In the genomic region with DNA sequence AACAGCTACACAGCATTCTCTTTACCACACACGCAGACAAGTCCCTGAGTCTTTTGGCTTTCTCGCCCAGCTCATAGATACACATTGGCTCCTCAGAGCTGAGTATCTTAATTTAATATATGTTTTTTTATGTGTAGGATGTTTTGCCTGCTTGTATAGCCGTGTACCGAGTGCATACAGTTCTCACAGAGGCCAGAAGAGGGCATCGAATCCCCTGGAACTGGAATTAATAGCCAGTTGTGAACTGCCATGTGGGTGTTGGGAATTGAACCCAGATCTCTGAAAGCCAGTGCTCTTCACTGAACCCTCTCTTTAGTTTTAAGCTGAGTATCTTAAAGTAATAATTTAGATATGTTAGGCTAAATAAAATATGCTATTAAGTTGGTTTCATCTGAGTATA, we compare ENCODE assay signal across 15 mouse cellular contexts. TPM values are rescaled to one million over a fixed set of nuclear protein-coding genes. Genes with fewer than 3 reads are reported as not detected.
DNase-seq lines count a peak whose midpoint lies in the region; ATAC-seq and TF ChIP-seq lines count a peak whose summit lies in the region.
"Had no signal": no experiment of that assay in that cellular context is flagged by ENCODE, and none has a peak within 500 bp of the region (broad histone marks: within the 10 kb centered on the region; RNA-seq: fewer than 3 reads in every experiment).

No protein-coding gene starts in this region.

- no peak overlapping the region for H3K4me2 ChIP-seq in kidney, embryonic 14.5 days (replicated peaks; ENCODE audit: low read depth, low read length)
- H3K4me2 ChIP-seq: embryonic facial prominence, embryonic 13.5 days; forebrain, embryonic 13.5 days had no signal

- in situ Hi-C loops in Patski (cut with MboI; ENCODE audit: low pct_unique_long_range_greater_than_20kb): loop anchor here (5.0 to 25.0 kb wide), 3 partner anchors 88 to 653 kb away; a partner anchor contains a TSS

- H3K27ac ChIP-seq in kidney, embryonic 14.5 days (ENCODE audit: low read depth, low read length): no peak overlapping the region
- H3K27ac ChIP-seq: embryonic facial prominence, embryonic 13.5 days; forebrain, embryonic 13.5 days had no signal

- DNase-seq in kidney, postnatal 4 days: peak; percentile 12
- DNase-seq in thymus, postnatal 4 days: peak; percentile 42
- no peak for DNase-seq in thymus, postnatal 0 days (ENCODE audit: low spot score)
- no peak for DNase-seq in Patski (ENCODE audit: low read depth, low spot score)
- DNase-seq in frontal cortex, postnatal 10 days (ENCODE audit: low spot score in 2 of 2): no peak
- DNase-seq in left cerebral cortex, postnatal 4 days: no peak
- DNase-seq: cerebellum, adult 9-10 months; gastrocnemius, postnatal 36 days; lung, adult 2 months; midbrain, embryonic 14.5 days had no signal

- 96% methylated on average over 5 of the region's 5 CpGs for WGBS in kidney, embryonic 14.5 days

- ATAC-seq in kidney, embryonic 14.5 days (ENCODE audit: low FRiP score, low TSS enrichment): no peak
- no peak for ATAC-seq in Patski
- ATAC-seq: forebrain, embryonic 13.5 days had no signal

- peak; percentile 55 for TF ChIP-seq CTCF in Patski (IDR thresholded peaks at IDR 0.05)

- H3K4me1 ChIP-seq in kidney, embryonic 14.5 days (ENCODE audit: control insufficient read depth, insufficient read depth, low read length): peaks cover 6% of the 10 kb centered on the region

- intact Hi-C loops in left cerebral cortex, postnatal 4 days (cut with DNase I): loop anchor here (10.0 kb wide), 1 partner anchor 90 kb away; a partner anchor contains a TSS

- no peaks in the 10 kb centered on the region for H3K9me3 ChIP-seq in kidney, embryonic 14.5 days (ENCODE audit: control insufficient read depth, low read length)
- H3K9me3 ChIP-seq: embryonic facial prominence, embryonic 13.5 days; forebrain, embryonic 13.5 days had no signal

- H3K27me3 ChIP-seq in kidney, embryonic 14.5 days (ENCODE audit: control insufficient read depth, insufficient read depth, low read length): no peaks in the 10 kb centered on the region
- no peaks in the 10 kb centered on the region for H3K27me3 ChIP-seq in Patski
- H3K27me3 ChIP-seq: embryonic facial prominence, embryonic 13.5 days; forebrain, embryonic 13.5 days had no signal

- no peak overlapping the region for H3K9ac ChIP-seq in kidney, embryonic 14.5 days (ENCODE audit: low read depth, low read length)
- H3K9ac ChIP-seq: embryonic facial prominence, embryonic 13.5 days; forebrain, embryonic 13.5 days had no signal

- POLR2A ChIA-PET in Patski (lab: Charles Lee): no interaction called here

- peaks cover 58% of the 10 kb centered on the region for H3K36me3 ChIP-seq in kidney, embryonic 14.5 days (ENCODE audit: control insufficient read depth, insufficient read depth, low read length)

- CTCF ChIA-PET in Patski (lab: Charles Lee): interaction anchor here (0.7 kb wide), 1 partner anchor 17 kb away, joined by 3 read pairs; no protein-coding TSS in a partner anchor

- H3K4me3 ChIP-seq in kidney, embryonic 14.5 days (ENCODE audit: low read length): no peak overlapping the region
- H3K4me3 ChIP-seq: embryonic facial prominence, embryonic 13.5 days; forebrain, embryonic 13.5 days had no signal

RNA-seq across cellular contexts. Expression of a gene that starts 5.4 kb away (rescaled TPM):
- polyA plus RNA-seq in kidney, embryonic 14.5 days (2014; fragmentation: Nextera tagmentation; extraction: Ambion mirVana): 9.9 and 14.1 TPM in 2 replicates
- 6.4 and 6.5 TPM in 2 replicates for polyA plus RNA-seq in thymus, postnatal 0 days (2015; fragmentation: Nextera tagmentation; extraction: Ambion mirVana)
- 8.7 TPM for polyA plus RNA-seq in Patski (2021)
- total RNA-seq in left cerebral cortex, postnatal 4 days (2021): 10 to 100 TPM; 18.5 to 19.9 TPM

RNA-seq across cellular contexts. Expression of a gene that starts 22.2 kb away (rescaled TPM):
- polyA plus RNA-seq in kidney, embryonic 14.5 days (2014; fragmentation: Nextera tagmentation; extraction: Ambion mirVana): 0.19 and 0.23 TPM in 2 replicates
- polyA plus RNA-seq in thymus, postnatal 0 days (2015; fragmentation: Nextera tagmentation; extraction: Ambion mirVana): 0.12 TPM in 1 of 2 replicates, not detected in the other
- polyA plus RNA-seq in Patski (2021): 1.1 TPM
- under 1 TPM in 1 of 2 experiments, not detected in 1; 0.34 TPM for total RNA-seq in left cerebral cortex, postnatal 4 days (2021)
- total RNA-seq: gastrocnemius, postnatal 36 days had no signal
- polyA plus RNA-seq: embryonic facial prominence, embryonic 13.5 days; heart, embryonic 16.5 days; large intestine, adult 2 months; lung, adult 2 months had no signal

RNA-seq across cellular contexts. Expression of a gene that starts 22.7 kb away (rescaled TPM):
- polyA plus RNA-seq in kidney, embryonic 14.5 days (2014; fragmentation: Nextera tagmentation; extraction: Ambion mirVana): 2.0 and 4.0 TPM in 2 replicates
- 1.3 and 1.4 TPM in 2 replicates for polyA plus RNA-seq in thymus, postnatal 0 days (2015; fragmentation: Nextera tagmentation; extraction: Ambion mirVana)
- 3.2 TPM for polyA plus RNA-seq in Patski (2021)
- total RNA-seq in left cerebral cortex, postnatal 4 days (2021): 1 to 10 TPM; 7.5 to 9.7 TPM

RNA-seq across cellular contexts. Expression of a gene that starts 40.6 kb away (rescaled TPM):
- polyA plus RNA-seq in kidney, embryonic 14.5 days (2014; fragmentation: Nextera tagmentation; extraction: Ambion mirVana): 0.85 and 1.7 TPM in 2 replicates
- 1.4 TPM in 2 replicates for polyA plus RNA-seq in thymus, postnatal 0 days (2015; fragmentation: Nextera tagmentation; extraction: Ambion mirVana)
- 0.06 TPM for polyA plus RNA-seq in Patski (2021)
- 1 to 10 TPM; 2.3 to 2.5 TPM for total RNA-seq in left cerebral cortex, postnatal 4 days (2021)

RNA-seq across cellular contexts. Expression of a gene that starts 49.7 kb away (rescaled TPM):
- not detected in 2 replicates for polyA plus RNA-seq in kidney, embryonic 14.5 days (2014; fragmentation: Nextera tagmentation; extraction: Ambion mirVana)
- polyA plus RNA-seq in thymus, postnatal 0 days (2015; fragmentation: Nextera tagmentation; extraction: Ambion mirVana): 0.29 and 0.71 TPM in 2 replicates
- polyA plus RNA-seq in Patski (2021): 0.06 TPM
- total RNA-seq in left cerebral cortex, postnatal 4 days (2021): under 1 TPM in 1 of 2 experiments, not detected in 1; 0.24 TPM
- total RNA-seq: gastrocnemius, postnatal 36 days had no signal
- polyA plus RNA-seq: embryonic facial prominence, embryonic 13.5 days; forebrain, embryonic 13.5 days; lung, adult 2 months; midbrain, embryonic 14.5 days had no signal

Comparison
In these comparisons a context has a peak if more than half of its experiments do, and no peak if none do; other contexts are left out.
1. DNase-seq: peak in kidney, postnatal 4 days (2 of 2) and thymus, postnatal 4 days (single experiment); none in thymus, postnatal 0 days (single experiment), Patski (single experiment), frontal cortex, postnatal 10 days (0 of 2) and left cerebral cortex, postnatal 4 days (single experiment).